Mouse (Mus musculus): ENCODE measurements around the gene Taf4. TPM values are rescaled to one million over a fixed set of nuclear protein-coding genes. Genes with fewer than 3 reads are reported as not detected.
A peak's percentile ranks its signal among the peaks of the same experiment; 100 is the strongest.

Taf4 gene
- total and polyA plus RNA-seq, 3 experiments: 7.4 to 20.5 (median 16.4) TPM

DNA sequence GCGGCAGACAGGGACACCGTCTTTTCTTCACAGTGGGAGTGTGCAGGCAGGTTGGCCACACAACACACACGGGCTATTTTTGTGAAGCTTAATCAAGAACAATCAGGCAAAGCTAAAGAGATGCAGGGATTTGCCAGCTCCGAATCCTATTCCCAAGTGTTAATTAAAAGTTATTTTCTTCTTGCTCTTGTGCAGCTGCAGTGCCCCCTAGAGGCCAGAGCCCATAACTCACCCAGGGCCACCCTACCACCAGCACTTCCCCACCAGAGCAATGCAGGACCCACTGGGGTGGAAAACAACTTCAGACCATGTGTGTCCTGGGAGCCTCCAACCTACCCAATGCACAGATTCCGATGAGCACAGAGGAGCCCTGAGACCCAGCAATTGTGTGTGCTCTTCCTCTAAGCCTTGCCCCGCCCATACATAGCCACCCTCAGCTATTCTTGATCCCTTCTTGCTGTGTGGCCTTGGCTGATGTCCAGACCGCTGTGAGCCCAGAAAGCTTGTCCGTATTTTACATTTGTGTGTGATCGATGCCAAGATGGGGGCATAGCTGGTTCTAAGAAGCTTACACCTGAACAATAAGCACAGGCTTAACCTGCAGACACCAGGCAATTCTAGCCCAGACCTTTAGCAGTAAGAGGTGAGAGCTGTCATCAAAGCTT is 98.8 kb downstream of the Taf4 start:
- DNase-seq: peak; percentile 17 to 43
- 57% methylated on average over 9 of the region's 9 CpGs for WGBS
- no peaks in the 10 kb centered on the region for H3K4me1 ChIP-seq (ENCODE audit: control insufficient read depth, insufficient read depth, low read length)
- no peaks in the 10 kb centered on the region for H3K36me3 ChIP-seq (ENCODE audit: control insufficient read depth, insufficient read depth, low read length)
- TF ChIP-seq CTCF (IDR thresholded peaks at IDR 0.05): peak; percentile 75
- no peak for TF ChIP-seq POLR2A (IDR thresholded peaks at IDR 0.05; ENCODE audit: insufficient read depth, low read depth, low read length)
- H3K9ac ChIP-seq (ENCODE audit: low read depth, low read length): no peak overlapping the region
- no peak overlapping the region for H3K4me3 ChIP-seq
- H3K27ac ChIP-seq: no peak overlapping the region
- no peaks in the 10 kb centered on the region for H3K27me3 ChIP-seq (ENCODE audit: control insufficient read depth, insufficient read depth, low read length)
- H3K79me2 ChIP-seq (replicated peaks; ENCODE audit: control insufficient read depth, insufficient read depth, low read length): no peaks in the 10 kb centered on the region
- intact Hi-C loops (cut with DNase I): loop anchor here (5.0 to 10.0 kb wide), 3 partner anchors 305 to 1370 kb away; no protein-coding TSS in a partner anchor

DNA sequence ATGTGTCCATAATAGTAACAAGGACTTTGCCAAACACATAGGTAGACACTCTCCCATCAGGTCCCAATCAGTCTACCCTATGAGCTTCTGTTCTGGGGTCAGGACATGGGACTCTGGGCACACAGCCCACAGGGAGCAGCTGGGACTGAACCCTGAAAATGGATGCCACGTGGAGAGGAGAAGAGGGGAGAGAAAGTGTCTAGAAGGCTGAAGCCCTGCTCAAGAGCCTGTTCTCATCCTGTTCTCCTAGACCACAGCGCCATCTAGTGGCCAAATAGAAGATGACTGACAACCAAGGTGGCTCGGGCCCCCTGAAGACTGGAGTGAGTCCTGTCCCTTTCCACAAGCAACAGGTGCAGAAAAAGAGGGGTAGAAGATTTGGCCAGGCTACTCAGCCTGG is 101.3 kb downstream of the Taf4 start:
- TF ChIP-seq CTCF (IDR thresholded peaks at IDR 0.05): peak; percentile 90
- TF ChIP-seq POLR2A (IDR thresholded peaks at IDR 0.05; ENCODE audit: insufficient read depth, low read depth, low read length): no peak
- peak; percentile 69; the same call in 1 of the 2 replicates for TF ChIP-seq EP300 (IDR thresholded peaks at IDR 0.05; ENCODE audit: insufficient read depth, low read depth, low read length)
- H3K4me3 ChIP-seq: no peak overlapping the region

DNA sequence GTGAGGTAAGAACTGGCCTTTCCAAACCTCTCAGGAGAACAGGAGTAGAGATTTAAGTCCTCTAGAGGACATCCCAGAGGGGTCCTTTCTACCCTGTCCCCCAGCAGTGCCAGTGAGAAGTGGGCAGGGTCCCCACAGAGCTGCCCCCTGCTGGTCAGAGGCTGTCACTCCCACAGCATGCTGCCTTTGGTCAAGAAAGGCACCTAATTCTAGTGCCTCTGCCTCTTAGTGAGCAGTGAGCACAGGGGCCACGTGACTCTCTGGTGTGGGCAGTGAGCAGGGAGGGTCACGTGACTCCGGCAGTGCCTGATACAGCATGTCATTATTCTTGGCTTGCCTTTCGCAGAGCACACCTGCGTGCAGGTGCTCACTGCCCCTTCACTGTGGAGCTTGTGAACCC is 103.1 kb downstream of the Taf4 start:
- no peaks in the 10 kb centered on the region for H3K27me3 ChIP-seq (ENCODE audit: control insufficient read depth, insufficient read depth, low read length)
- H3K4me1 ChIP-seq (ENCODE audit: control insufficient read depth, insufficient read depth, low read length): no peaks in the 10 kb centered on the region
- H3K27ac ChIP-seq: no peak overlapping the region
- no peaks in the 10 kb centered on the region for H3K36me3 ChIP-seq (ENCODE audit: control insufficient read depth, insufficient read depth, low read length)
- WGBS: 43% methylated on average over 5 of the region's 5 CpGs
- no peak overlapping the region for H3K4me3 ChIP-seq
- H3K9ac ChIP-seq (ENCODE audit: low read depth, low read length): no peak overlapping the region
- peak in 1 of 2 experiments; percentile 33 for DNase-seq
- no peaks in the 10 kb centered on the region for H3K79me2 ChIP-seq (replicated peaks; ENCODE audit: control insufficient read depth, insufficient read depth, low read length)
- intact Hi-C loops (cut with DNase I): loop anchor here (10.0 kb wide), 1 partner anchor 1239 kb away; no protein-coding TSS in a partner anchor
- TF ChIP-seq CTCF (IDR thresholded peaks at IDR 0.05) (peak; percentile 62), EP300 (IDR thresholded peaks at IDR 0.05; ENCODE audit: insufficient read depth, low read depth, low read length) (no peak), POLR2A (IDR thresholded peaks at IDR 0.05; ENCODE audit: insufficient read depth, low read depth, low read length) (no peak)

More for the DNA sequence above, 101.3 kb downstream of the Taf4 start:
- intact Hi-C loops (cut with DNase I): loop anchor here (1.0 to 10.0 kb wide), 6 partner anchors 45 to 1368 kb away; no protein-coding TSS in a partner anchor
- Histone ChIP-seq H3K79me2 (replicated peaks; ENCODE audit: control insufficient read depth, insufficient read depth, low read length) (no peaks in the 10 kb centered on the region), H3K4me1 (ENCODE audit: control insufficient read depth, insufficient read depth, low read length) (no peaks in the 10 kb centered on the region), H3K36me3 (ENCODE audit: control insufficient read depth, insufficient read depth, low read length) (no peaks in the 10 kb centered on the region), H3K27ac (no peak overlapping the region), H3K27me3 (ENCODE audit: control insufficient read depth, insufficient read depth, low read length) (no peaks in the 10 kb centered on the region), H3K9ac (ENCODE audit: low read depth, low read length) (no peak overlapping the region)
- peak; percentile 40 to 57 for DNase-seq
- WGBS: 8% methylated on average over 3 of the region's 3 CpGs

DNA sequence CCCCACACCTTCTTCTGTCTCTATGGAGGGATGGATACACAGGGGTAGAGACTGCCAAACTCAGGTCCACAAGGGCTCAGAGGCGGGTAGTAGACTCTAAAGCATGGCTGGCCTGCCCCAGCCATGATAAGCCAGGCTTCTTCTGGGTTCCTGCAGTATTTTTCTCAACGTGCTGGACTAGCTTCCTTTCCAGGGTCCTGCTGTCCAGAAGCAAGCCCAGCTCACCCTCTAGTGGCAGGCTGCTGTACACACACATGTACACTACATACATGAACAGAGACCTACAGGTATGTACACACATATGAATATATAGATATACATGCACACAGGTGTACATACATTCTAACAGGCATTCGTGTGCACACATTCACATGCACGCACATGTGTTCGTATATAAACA is 103.7 kb downstream of the Taf4 start:
- no peak for DNase-seq
- H3K27ac ChIP-seq: no peak overlapping the region
- H3K27me3 ChIP-seq (ENCODE audit: control insufficient read depth, insufficient read depth, low read length): no peaks in the 10 kb centered on the region
- 58% methylated on average over 5 of the region's 5 CpGs for WGBS
- no peak overlapping the region for H3K9ac ChIP-seq (ENCODE audit: low read depth, low read length)
- no peaks in the 10 kb centered on the region for H3K79me2 ChIP-seq (replicated peaks; ENCODE audit: control insufficient read depth, insufficient read depth, low read length)
- no peak for TF ChIP-seq EP300 (IDR thresholded peaks at IDR 0.05; ENCODE audit: insufficient read depth, low read depth, low read length)
- TF ChIP-seq CTCF (IDR thresholded peaks at IDR 0.05): peak; percentile 64
- H3K36me3 ChIP-seq (ENCODE audit: control insufficient read depth, insufficient read depth, low read length): no peaks in the 10 kb centered on the region
- intact Hi-C loops (cut with DNase I): loop anchor here (10.0 kb wide), 1 partner anchor 1238 kb away; no protein-coding TSS in a partner anchor
- no peaks in the 10 kb centered on the region; the same call in 1 of the 2 replicates for H3K4me1 ChIP-seq (ENCODE audit: control insufficient read depth, insufficient read depth, low read length)
- H3K4me3 ChIP-seq: no peak overlapping the region

DNA sequence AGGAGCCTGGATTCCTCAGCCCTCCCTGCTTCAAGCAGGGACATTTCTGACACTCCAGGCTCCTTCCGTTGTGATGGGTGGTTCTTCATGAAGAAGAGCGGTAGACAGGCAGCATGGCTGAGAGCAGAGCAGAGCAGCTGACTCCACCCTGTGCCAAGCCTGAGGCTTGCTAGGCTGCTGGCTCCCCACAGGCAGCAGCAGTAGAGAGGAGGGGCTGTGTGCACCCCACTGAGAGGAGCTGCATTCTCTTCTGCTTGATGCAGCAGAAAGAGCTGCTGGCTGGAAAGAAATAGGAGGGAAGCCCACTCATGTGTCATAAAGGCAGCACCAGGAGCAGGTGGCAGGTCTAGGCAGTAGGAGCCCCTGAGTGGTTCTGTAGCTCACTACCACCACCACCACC is 106.6 kb downstream of the Taf4 start:
- no peak for TF ChIP-seq EP300 (IDR thresholded peaks at IDR 0.05; ENCODE audit: insufficient read depth, low read depth, low read length)
- TF ChIP-seq CTCF (IDR thresholded peaks at IDR 0.05): no peak
- TF ChIP-seq POLR2A (IDR thresholded peaks at IDR 0.05; ENCODE audit: insufficient read depth, low read depth, low read length): no peak
- H3K79me2 ChIP-seq (replicated peaks; ENCODE audit: control insufficient read depth, insufficient read depth, low read length): no peaks in the 10 kb centered on the region
- H3K4me1 ChIP-seq (ENCODE audit: control insufficient read depth, insufficient read depth, low read length): no peaks in the 10 kb centered on the region; the same call in 1 of the 2 replicates
- DNase-seq: no peak
- no peak overlapping the region for H3K27ac ChIP-seq
- no peaks in the 10 kb centered on the region for H3K27me3 ChIP-seq (ENCODE audit: control insufficient read depth, insufficient read depth, low read length)
- WGBS: 35% methylated on average over 2 of the region's 2 CpGs
- no peak overlapping the region for H3K9ac ChIP-seq (ENCODE audit: low read depth, low read length)
- no peak overlapping the region for H3K4me3 ChIP-seq
- H3K36me3 ChIP-seq (ENCODE audit: control insufficient read depth, insufficient read depth, low read length): no peaks in the 10 kb centered on the region
- intact Hi-C loops (cut with DNase I): loop anchor here (10.0 kb wide), 1 partner anchor 1235 kb away; no protein-coding TSS in a partner anchor

DNA sequence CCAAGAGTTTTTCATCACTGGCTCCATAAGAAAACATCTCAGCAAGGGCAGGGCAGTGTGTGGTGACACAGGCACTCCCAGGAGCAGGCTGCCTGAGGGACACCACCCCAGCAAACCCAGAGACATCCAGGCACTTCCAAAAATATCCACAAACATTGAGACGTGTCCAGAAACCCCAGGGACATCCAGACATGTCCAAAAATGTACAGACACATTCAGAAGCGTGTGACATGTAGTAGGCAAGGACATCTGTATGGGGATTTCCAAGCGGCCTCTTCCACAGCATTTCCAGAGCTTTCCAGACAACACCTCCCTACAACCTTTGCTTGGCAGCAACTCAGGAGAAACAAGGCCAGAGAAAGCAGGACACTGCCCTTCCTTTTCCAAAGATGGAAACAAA is 108.8 kb downstream of the Taf4 start:
- Histone ChIP-seq H3K9ac (ENCODE audit: low read depth, low read length) (no peak overlapping the region), H3K36me3 (ENCODE audit: control insufficient read depth, insufficient read depth, low read length) (no peaks in the 10 kb centered on the region), H3K4me1 (ENCODE audit: control insufficient read depth, insufficient read depth, low read length) (no peaks in the 10 kb centered on the region; the same call in 1 of the 2 replicates), H3K4me3 (no peak overlapping the region), H3K27ac (peak overlapping the region; percentile 47), H3K27me3 (ENCODE audit: control insufficient read depth, insufficient read depth, low read length) (no peaks in the 10 kb centered on the region), H3K79me2 (replicated peaks; ENCODE audit: control insufficient read depth, insufficient read depth, low read length) (no peaks in the 10 kb centered on the region)
- WGBS: 10% methylated on average over 3 of the region's 3 CpGs
- TF ChIP-seq POLR2A (IDR thresholded peaks at IDR 0.05; ENCODE audit: insufficient read depth, low read depth, low read length): no peak
- no peak for TF ChIP-seq EP300 (IDR thresholded peaks at IDR 0.05; ENCODE audit: insufficient read depth, low read depth, low read length)
- TF ChIP-seq CTCF (IDR thresholded peaks at IDR 0.05): no peak
- peak; percentile 24 to 35 for DNase-seq
- intact Hi-C loops (cut with DNase I): no loop called here
